Mouse (Mus musculus): Measurements from ENCODE around the gene Dlg5.

DNA sequence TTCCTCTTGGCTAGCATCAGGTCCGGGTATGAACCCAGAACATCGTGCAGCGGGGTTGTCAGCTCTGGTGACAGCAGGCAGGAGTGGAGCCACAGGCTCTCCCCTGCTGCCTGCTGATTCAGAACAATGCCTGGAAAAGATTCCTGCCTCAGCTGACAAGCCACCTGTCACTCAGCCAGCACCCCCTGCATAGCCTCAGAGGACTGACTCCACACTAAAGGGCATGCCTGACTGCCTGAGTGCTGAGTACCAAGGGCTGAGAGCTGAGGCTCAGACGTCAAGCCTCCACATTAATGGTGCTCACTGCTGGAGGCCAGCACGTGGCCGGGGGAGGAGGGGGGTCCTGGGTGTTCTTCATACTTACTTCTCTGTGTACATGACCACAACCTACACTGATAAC is 72.4 kb downstream of the Dlg5 start:
- no peak for TF ChIP-seq CTCF (IDR thresholded peaks at IDR 0.05; ENCODE audit: insufficient read depth, low read length)
- TF ChIP-seq POLR2A (IDR thresholded peaks at IDR 0.05; ENCODE audit: borderline replicate concordance, extremely low read depth, low read depth, low read length) = no peak

Measured in lung, adult 2 months (tissue).